Mouse (Mus musculus) G1E (cell line): ENCODE data around the gene Bpifb1. TPM values are rescaled to one million over a fixed set of nuclear protein-coding genes. Genes with fewer than 3 reads are reported as not detected.

ENCODE experiments used
- ATAC-seq: 2 replicates; pipeline ENCODE4 v1.8.0; 2016; ENCODE audit warnings: mild to moderate bottlenecking; ENCODE audit not compliant: insufficient number of reproducible peaks, poor library complexity, low FRiP score, severe bottlenecking; ENCODE audit errors: extremely low read depth
- DNase-seq: peaks from one replicate; pipeline ENCODE4 v3.0.0; 2012; ENCODE audit warnings: low spot score
- H3K27me3 ChIP-seq: 2 replicates; pipeline ENCODE4 v1.6.1; 2012; ENCODE audit warnings: mild to moderate bottlenecking, low read length, inconsistent platforms; ENCODE audit not compliant: insufficient read depth
- H3K36me3 ChIP-seq: replicated peaks from 2 replicates; pipeline ENCODE3; 2012; ENCODE audit warnings: mild to moderate bottlenecking, inconsistent platforms
- H3K4me1 ChIP-seq: 2 replicates; pipeline ENCODE4 v1.6.1; 2012; ENCODE audit warnings: low read depth, low read length, inconsistent platforms, mixed read lengths; ENCODE audit not compliant: insufficient read depth
- H3K4me3 ChIP-seq: 2 replicates; pipeline ENCODE4 v1.5.1; 2012; ENCODE audit warnings: low read depth, mild to moderate bottlenecking, inconsistent platforms, low read length, moderate library complexity, mixed read lengths
- H3K9me3 ChIP-seq: replicated peaks from 2 replicates; pipeline ENCODE4 v1.6.1; 2012; ENCODE audit warnings: inconsistent platforms
- CTCF ChIP-seq: IDR thresholded peaks from 2 replicates; pipeline ENCODE4 v1.5.1; 2012; ENCODE audit warnings: low read depth, low read length, inconsistent platforms, mixed read lengths
- GATA1 ChIP-seq: IDR thresholded peaks from 2 replicates; pipeline ENCODE4 v1.6.1; 2012; ENCODE audit warnings: borderline replicate concordance, low read length, inconsistent platforms, mixed read lengths
- GATA2 ChIP-seq: IDR thresholded peaks from 2 replicates; pipeline ENCODE4 v1.6.1; 2012; ENCODE audit warnings: low read depth, low read length, inconsistent platforms, borderline replicate concordance
- POLR2AphosphoS5 ChIP-seq: IDR thresholded peaks from 2 replicates; pipeline ENCODE4 v1.6.1; 2012; ENCODE audit warnings: low read depth, low read length, inconsistent platforms; ENCODE audit not compliant: insufficient replicate concordance
- TAL1 ChIP-seq: conservative IDR thresholded peaks from 2 replicates; pipeline ENCODE4 v1.6.1; 2012; ENCODE audit warnings: low read depth, low read length, inconsistent platforms, mixed read lengths
- polyA plus RNA-seq: library from polyadenylated mRNA; stranded (reverse); fragments of >175 nt; gene quantifications from 2 replicates; pipeline ENCODE4 v1.2.3, GENCODE M21; 2012
- total RNA-seq, 2 experiments: library from RNA; stranded (forward) in 1 of 2; stranded (reverse) in 1 of 2; fragments of 200-1000 nt in 1 of 2; fragments of >200 nt in 1 of 2; fragmentation: Nextera tagmentation in 1 of 2; gene quantifications; 2 replicates each; pipeline ENCODE4 v1.2.3; 2014 to 2017

Bpifb1 gene
- total and polyA plus RNA-seq, 3 experiments: 0.05 TPM; not detected in 2

DNA sequence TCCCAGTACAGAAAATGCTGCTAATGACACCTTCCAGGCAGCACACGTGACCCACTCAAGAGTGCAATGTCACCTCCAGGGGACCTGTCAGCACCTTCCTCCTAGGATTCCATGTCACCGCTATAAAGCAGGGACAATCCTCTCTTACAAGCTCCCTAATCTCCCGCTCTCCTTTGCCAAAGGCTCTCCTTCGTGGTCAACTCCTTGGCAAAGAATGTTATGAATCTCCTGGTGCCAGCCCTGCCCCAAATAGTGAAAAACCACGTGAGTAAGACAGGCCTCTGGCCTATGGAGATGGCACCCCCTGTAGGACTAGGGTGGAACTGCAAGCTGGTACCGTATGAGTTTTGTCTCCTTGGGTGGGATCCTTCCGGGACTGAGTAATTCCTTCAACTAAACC lies 16.3 kb downstream of the Bpifb1 start:
- no peak for ATAC-seq
- Histone ChIP-seq H3K9me3 (no peaks in the 10 kb centered on the region), H3K36me3 (no peaks in the 10 kb centered on the region), H3K4me3 (no peak overlapping the region), H3K4me1 (no peaks in the 10 kb centered on the region), H3K27me3 (peaks cover 1% of the 10 kb centered on the region; the same call in 1 of the 2 replicates)
- no peak for DNase-seq
- TF ChIP-seq CTCF (peak; percentile 76), POLR2AphosphoS5 (no peak)

DNA sequence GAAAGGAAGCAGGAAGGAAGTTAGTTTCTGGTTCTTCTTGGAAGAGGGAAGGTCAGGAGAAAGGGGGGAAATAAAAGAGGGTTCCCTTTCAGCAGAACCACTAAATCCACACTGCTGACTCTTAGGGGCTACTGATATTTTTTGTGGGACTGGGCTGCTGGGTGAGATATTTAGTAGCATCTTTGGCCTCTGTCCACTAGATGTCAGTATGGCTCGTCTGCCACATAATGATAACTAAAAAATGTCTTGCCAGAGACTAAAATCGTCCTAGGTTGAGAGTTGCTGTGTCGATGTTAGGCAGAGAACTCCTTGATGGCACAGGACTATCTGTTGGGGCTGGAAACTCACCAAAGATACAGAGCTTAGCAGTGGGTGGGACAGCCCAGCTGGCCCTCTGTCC lies 18.5 kb downstream of the Bpifb1 start:
- Histone ChIP-seq H3K4me1 (no peaks in the 10 kb centered on the region), H3K36me3 (no peaks in the 10 kb centered on the region), H3K27me3 (peaks cover 7% of the 10 kb centered on the region; the same call in 1 of the 2 replicates), H3K9me3 (no peaks in the 10 kb centered on the region), H3K4me3 (no peak overlapping the region)
- TF ChIP-seq GATA1 (no peak), CTCF (peak; percentile 16; the same call in 1 of the 2 replicates), POLR2AphosphoS5 (no peak), GATA2 (no peak), TAL1 (no peak)
- ATAC-seq (no peak), DNase-seq (no peak)

DNA sequence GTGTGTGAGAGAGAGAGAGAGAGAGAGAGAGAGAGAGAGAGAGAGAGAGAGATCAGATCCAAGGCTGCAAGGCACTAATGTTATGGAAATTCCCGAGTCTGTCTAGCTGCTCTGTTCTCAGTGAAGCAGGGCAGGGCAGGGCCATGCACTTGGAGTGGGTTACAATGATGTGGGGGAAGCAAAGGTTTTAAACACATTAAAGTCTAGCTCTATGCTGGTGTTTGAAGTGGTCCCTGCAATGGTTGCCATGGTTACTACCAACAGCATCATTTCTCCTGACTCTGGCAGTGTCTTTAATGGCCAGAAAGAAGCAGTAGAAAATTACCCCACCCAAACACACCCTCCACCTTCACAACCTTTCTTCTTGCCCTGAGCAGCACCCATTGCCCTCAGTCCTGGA lies 20.5 kb downstream of the Bpifb1 start:
- TF ChIP-seq POLR2AphosphoS5 (no peak), GATA2 (no peak), CTCF (no peak), TAL1 (no peak), GATA1 (no peak)
- H3K27me3 ChIP-seq: peaks cover 7% of the 10 kb centered on the region; the same call in 1 of the 2 replicates
- no peaks in the 10 kb centered on the region for H3K4me1 ChIP-seq
- DNase-seq: no peak
- no peak overlapping the region for H3K4me3 ChIP-seq
- no peak for ATAC-seq
- H3K36me3 ChIP-seq: no peaks in the 10 kb centered on the region
- no peaks in the 10 kb centered on the region for H3K9me3 ChIP-seq

DNA sequence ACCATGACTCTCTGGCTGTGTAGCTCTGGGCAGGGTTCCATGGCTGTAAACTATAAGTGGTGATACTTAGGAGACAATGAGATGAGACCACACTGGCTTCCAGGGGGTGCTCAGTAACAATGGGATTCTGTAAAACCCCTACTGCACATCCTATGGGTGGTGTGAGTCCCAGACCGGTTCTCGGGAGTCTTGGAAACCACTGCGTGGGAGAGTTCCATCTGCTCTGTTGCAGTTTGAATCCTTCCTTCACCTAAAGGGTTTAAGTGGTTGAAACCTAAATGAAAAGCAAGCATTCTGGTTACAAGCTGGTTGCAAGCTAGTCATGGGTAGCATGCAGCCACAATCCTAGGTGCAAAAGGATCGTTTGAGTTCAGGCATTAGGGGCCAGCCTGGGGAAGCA lies 21.3 kb downstream of the Bpifb1 start:
- TF ChIP-seq POLR2AphosphoS5 (no peak), CTCF (no peak), GATA2 (no peak), GATA1 (no peak), TAL1 (no peak)
- Histone ChIP-seq H3K27me3 (peaks cover 7% of the 10 kb centered on the region; the same call in 1 of the 2 replicates), H3K4me3 (no peak overlapping the region), H3K36me3 (no peaks in the 10 kb centered on the region), H3K9me3 (no peaks in the 10 kb centered on the region), H3K4me1 (no peaks in the 10 kb centered on the region)
- no peak for ATAC-seq
- no peak for DNase-seq

GRCm38 (mm10) chr2:154215191-154215590 lies 24.6 kb downstream of the Bpifb1 start:
- TF ChIP-seq POLR2AphosphoS5: no peak
- TF ChIP-seq CTCF: peak; percentile 55
- H3K27me3 ChIP-seq: peaks cover 7% of the 10 kb centered on the region; the same call in 1 of the 2 replicates
- H3K4me1 ChIP-seq: no peaks in the 10 kb centered on the region
- ATAC-seq (peak; percentile 40), DNase-seq (peak; percentile 49)
- H3K9me3 ChIP-seq: no peaks in the 10 kb centered on the region
- no peak overlapping the region for H3K4me3 ChIP-seq
- no peaks in the 10 kb centered on the region for H3K36me3 ChIP-seq

DNA sequence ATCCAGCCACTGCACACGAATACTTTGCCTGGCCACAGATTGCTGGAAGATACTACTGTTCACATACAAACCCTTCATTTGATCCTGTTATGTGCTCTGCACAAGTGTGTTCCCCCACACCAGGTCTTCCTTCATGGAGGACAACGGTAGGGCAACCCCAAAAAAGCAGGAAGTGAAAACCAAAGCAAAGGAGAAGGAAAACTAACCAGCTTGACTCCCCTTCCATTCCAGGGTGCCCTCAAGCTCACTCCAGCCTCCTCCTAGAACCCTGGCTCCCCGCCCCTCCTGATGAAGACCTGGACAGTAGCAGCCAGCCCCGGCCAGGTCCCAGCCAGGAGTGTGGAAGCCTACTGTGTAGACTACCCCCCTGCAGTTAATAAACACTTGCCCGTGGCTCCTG lies 29.3 kb downstream of the Bpifb1 start:
- TF ChIP-seq CTCF (no peak), GATA1 (no peak), POLR2AphosphoS5 (no peak), TAL1 (no peak), GATA2 (no peak)
- DNase-seq (no peak), ATAC-seq (no peak)
- Histone ChIP-seq H3K4me3 (no peak overlapping the region), H3K4me1 (no peaks in the 10 kb centered on the region), H3K9me3 (no peaks in the 10 kb centered on the region), H3K27me3 (peaks cover 11% of the 10 kb centered on the region; the same call in 1 of the 2 replicates), H3K36me3 (no peaks in the 10 kb centered on the region)
